Mouse (Mus musculus) stomach, postnatal 0 days (tissue): ENCODE data around the gene Plcl2. TPM values are rescaled to one million over a fixed set of nuclear protein-coding genes. Genes with fewer than 3 reads are reported as not detected.

ENCODE experiments used
- ATAC-seq: fragments of 200-750 bp; cut with Nextera tagmentation; 2 replicates; pipeline ENCODE4 v1.8.0; 2017; ENCODE audit not compliant: low FRiP score, low TSS enrichment
- DNase-seq: peaks from one replicate; pipeline ENCODE4 v3.0.0-alpha.2; 2016; ENCODE audit warnings: low spot score
- H3K27ac ChIP-seq: fragments of 300-500 bp; sonication (generic); replicated peaks from 2 replicates; pipeline ENCODE4 v1.5.1; 2014; ENCODE audit warnings: mild to moderate bottlenecking, control low read depth
- H3K27me3 ChIP-seq: fragments of 300-500 bp; sonication (generic); 2 replicates; pipeline ENCODE4 v1.6.1; 2014; ENCODE audit warnings: low read length; ENCODE audit not compliant: control insufficient read depth, insufficient read depth
- H3K36me3 ChIP-seq: fragments of 300-500 bp; sonication (generic); 2 replicates; pipeline ENCODE4 v1.6.1; 2014; ENCODE audit warnings: low read length, mixed read lengths; ENCODE audit not compliant: control insufficient read depth, insufficient read depth
- H3K4me1 ChIP-seq: fragments of 300-500 bp; sonication (generic); replicated peaks from 2 replicates; pipeline ENCODE4 v1.6.1; 2014; ENCODE audit warnings: antibody characterized with exemption; ENCODE audit not compliant: control insufficient read depth, insufficient read depth
- H3K4me2 ChIP-seq: fragments of 300-500 bp; sonication (generic); replicated peaks from 2 replicates; pipeline ENCODE4 v1.6.1; 2014; ENCODE audit warnings: low read depth, mild to moderate bottlenecking, control low read depth, moderate library complexity
- H3K4me3 ChIP-seq: fragments of 300-500 bp; sonication (generic); 2 replicates; pipeline ENCODE4 v1.5.1; 2014; ENCODE audit warnings: low read depth, low read length, control low read depth
- H3K9ac ChIP-seq: fragments of 300-500 bp; sonication (generic); 2 replicates; pipeline ENCODE4 v1.6.1; 2014; ENCODE audit warnings: mild to moderate bottlenecking, low read length, control low read depth, mixed read lengths
- H3K9me3 ChIP-seq: fragments of 300-500 bp; sonication (generic); 2 replicates; pipeline ENCODE4 v1.6.1; 2016; ENCODE audit warnings: low read length; ENCODE audit not compliant: control insufficient read depth
- CTCF ChIP-seq: IDR thresholded peaks from 2 replicates; pipeline ENCODE4 v1.5.1; 2016; ENCODE audit warnings: antibody characterized with exemption, low read depth, mild to moderate bottlenecking, moderate library complexity
- EP300 ChIP-seq: optimal IDR thresholded peaks from 2 replicates; pipeline ENCODE3; 2016; ENCODE audit warnings: antibody characterized with exemption
- WGBS: fragments of 180-500 bp; shearing (Covaris S2); extraction: QIAGEN DNeasy Blood & Tissue Kit; methylation state at CpG from one replicate; pipeline ENCODE4 v1.1.7; 2014; 5-methylcytosine and 5-hydroxymethylcytosine counted together
- polyA plus RNA-seq: library from polyadenylated mRNA; unstranded; fragments of >200 nt; fragmentation: Nextera tagmentation; extraction: Ambion mirVana; gene quantifications from 2 replicates; pipeline ENCODE4 v1.2.1, GENCODE M21; 2015

Plcl2 gene
- polyA plus RNA-seq, 1 experiment from 2014 or later: 2.3 TPM

- Histone ChIP-seq H3K4me2 (no peak overlapping the region), H3K27ac (no peak overlapping the region), H3K9ac (no peak overlapping the region), H3K4me1 (no peaks in the 10 kb centered on the region), H3K27me3 (no peaks in the 10 kb centered on the region), H3K36me3 (no peaks in the 10 kb centered on the region), H3K9me3 (no peaks in the 10 kb centered on the region), H3K4me3 (no peak overlapping the region)
- ATAC-seq (no peak), DNase-seq (no peak)
- TF ChIP-seq CTCF (no peak), EP300 (no peak)
- WGBS: 85% methylated on average over 14 of the region's 14 CpGs
Measured at GRCm38 (mm10) chr17:50650535-50651223, 141.5 kb downstream of the Plcl2 start.

DNA sequence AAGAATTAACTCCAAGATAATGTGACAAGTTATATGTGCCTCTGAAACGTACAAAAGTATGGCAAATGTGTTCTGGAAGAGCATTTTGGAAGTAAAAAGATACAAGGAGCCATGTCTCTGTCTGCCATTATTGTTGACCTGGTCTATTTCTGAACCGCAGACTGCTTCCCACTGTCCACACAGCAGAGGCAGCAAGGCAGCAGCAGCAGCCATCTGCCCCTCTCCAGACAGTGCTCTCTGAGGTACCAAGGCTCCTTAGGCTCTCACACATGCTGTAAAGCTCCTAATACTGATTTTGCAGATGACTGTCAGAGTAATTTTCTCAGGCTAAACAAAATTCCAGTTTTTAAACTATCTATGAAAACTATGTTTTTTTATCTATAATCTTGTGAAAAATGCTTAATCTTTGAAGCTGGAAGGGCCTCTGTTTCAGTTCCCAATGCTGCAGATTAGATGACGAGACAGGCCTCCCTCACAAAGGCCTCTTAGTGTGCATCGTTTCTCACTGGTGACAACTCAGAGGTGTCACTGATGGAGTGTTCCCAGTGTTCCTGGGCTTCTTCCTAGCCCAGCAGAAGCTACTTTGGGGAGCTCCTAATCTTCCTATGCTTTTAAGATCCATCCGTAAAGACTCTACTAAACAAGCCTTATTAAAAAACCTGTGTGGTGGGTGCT, 145.7 kb downstream of the Plcl2 start:
- Histone ChIP-seq H3K4me1 (no peaks in the 10 kb centered on the region), H3K27ac (no peak overlapping the region), H3K4me3 (no peak overlapping the region), H3K36me3 (no peaks in the 10 kb centered on the region), H3K27me3 (no peaks in the 10 kb centered on the region), H3K4me2 (no peak overlapping the region), H3K9ac (no peak overlapping the region), H3K9me3 (no peaks in the 10 kb centered on the region)
- DNase-seq (no peak), ATAC-seq (no peak)
- 65% methylated on average over 5 of the region's 5 CpGs for WGBS
- TF ChIP-seq EP300 (no peak), CTCF (no peak)

- no peaks in the 10 kb centered on the region for H3K9me3 ChIP-seq
- H3K4me2 ChIP-seq: no peak overlapping the region
- TF ChIP-seq CTCF (no peak), EP300 (no peak)
- WGBS: 44% methylated on average over 4 of the region's 4 CpGs
- no peaks in the 10 kb centered on the region for H3K4me1 ChIP-seq
- H3K27ac ChIP-seq: no peak overlapping the region
- no peak overlapping the region for H3K4me3 ChIP-seq
- no peaks in the 10 kb centered on the region for H3K27me3 ChIP-seq
- DNase-seq: no peak
- H3K9ac ChIP-seq: no peak overlapping the region
- H3K36me3 ChIP-seq: no peaks in the 10 kb centered on the region
- ATAC-seq: no peak
Measured at GRCm38 (mm10) chr17:50655416-50655776, 146.2 kb downstream of the Plcl2 start.

GRCm38 (mm10) chr17:50657321-50657720, 148.1 kb downstream of the Plcl2 start:
- Histone ChIP-seq H3K27ac (no peak overlapping the region), H3K27me3 (no peaks in the 10 kb centered on the region), H3K9ac (no peak overlapping the region), H3K4me3 (no peak overlapping the region), H3K36me3 (no peaks in the 10 kb centered on the region), H3K4me2 (no peak overlapping the region), H3K9me3 (no peaks in the 10 kb centered on the region), H3K4me1 (no peaks in the 10 kb centered on the region)
- TF ChIP-seq EP300: no peak
- TF ChIP-seq CTCF: no peak
- ATAC-seq (peak; percentile 49), DNase-seq (no peak)

- Histone ChIP-seq H3K4me2 (no peak overlapping the region), H3K4me1 (no peaks in the 10 kb centered on the region), H3K27ac (no peak overlapping the region), H3K36me3 (no peaks in the 10 kb centered on the region), H3K4me3 (no peak overlapping the region), H3K9ac (no peak overlapping the region), H3K27me3 (no peaks in the 10 kb centered on the region), H3K9me3 (no peaks in the 10 kb centered on the region)
- 93% methylated on average over 8 of the region's 8 CpGs for WGBS
- ATAC-seq (no peak), DNase-seq (no peak)
- TF ChIP-seq CTCF: no peak
- TF ChIP-seq EP300: no peak
Measured at GRCm38 (mm10) chr17:50658901-50659300, 149.7 kb downstream of the Plcl2 start.

- H3K9ac ChIP-seq: no peak overlapping the region
- 92% methylated on average over 9 of the region's 9 CpGs for WGBS
- H3K4me1 ChIP-seq: no peaks in the 10 kb centered on the region
- H3K36me3 ChIP-seq: no peaks in the 10 kb centered on the region
- no peaks in the 10 kb centered on the region for H3K9me3 ChIP-seq
- H3K4me2 ChIP-seq: no peak overlapping the region
- ATAC-seq: no peak
- no peak for DNase-seq
- H3K27me3 ChIP-seq: no peaks in the 10 kb centered on the region
- H3K27ac ChIP-seq: no peak overlapping the region
- no peak overlapping the region for H3K4me3 ChIP-seq
- TF ChIP-seq CTCF (no peak), EP300 (no peak)
Measured at GRCm38 (mm10) chr17:50667596-50667995, 158.4 kb downstream of the Plcl2 start.
